Mouse (Mus musculus) lung, embryonic 15.5 days (tissue): Measurements from ENCODE around the gene Krt14. TPM values are rescaled to one million over a fixed set of nuclear protein-coding genes. Genes with fewer than 3 reads are reported as not detected.
"Not testable (repeated sequence)": the region's sequence is repeated elsewhere in the genome, so short reads cannot be mapped to it uniquely, and the experiment has no call there.

Experiments used
- ATAC-seq: fragments of 200-750 bp; cut with Nextera tagmentation; 2 replicates; pipeline ENCODE4 v1.8.0; 2017; ENCODE audit warnings: moderate number of reproducible peaks, borderline replicate concordance; ENCODE audit not compliant: low FRiP score, low TSS enrichment; ENCODE audit errors: extremely low read depth
- H3K27ac ChIP-seq: fragments of 300-500 bp; sonication (generic); 2 replicates; pipeline ENCODE4 v1.5.1; 2015; ENCODE audit warnings: moderate library complexity, mild to moderate bottlenecking, inconsistent platforms
- H3K27me3 ChIP-seq: fragments of 300-500 bp; sonication (generic); 2 replicates; pipeline ENCODE4 v1.6.1; 2015; ENCODE audit warnings: inconsistent platforms
- H3K36me3 ChIP-seq: fragments of 300-500 bp; sonication (generic); 2 replicates; pipeline ENCODE4 v1.6.1; 2015; ENCODE audit warnings: inconsistent platforms
- H3K4me1 ChIP-seq: fragments of 300-500 bp; sonication (generic); 2 replicates; pipeline ENCODE4 v1.6.1; 2015; ENCODE audit warnings: inconsistent platforms
- H3K4me2 ChIP-seq: fragments of 300-500 bp; sonication (generic); 2 replicates; pipeline ENCODE4 v1.6.1; 2015; ENCODE audit warnings: inconsistent platforms, mild to moderate bottlenecking, moderate library complexity
- H3K4me3 ChIP-seq: fragments of 300-500 bp; sonication (generic); 2 replicates; pipeline ENCODE4 v1.5.1; 2015; ENCODE audit warnings: mild to moderate bottlenecking, inconsistent platforms
- H3K9ac ChIP-seq: fragments of 300-500 bp; sonication (generic); 2 replicates; pipeline ENCODE4 v1.6.1; 2015; ENCODE audit warnings: inconsistent platforms
- H3K9me3 ChIP-seq: fragments of 300-500 bp; sonication (generic); 2 replicates; pipeline ENCODE4 v1.6.1; 2016; ENCODE audit warnings: inconsistent platforms
- WGBS: fragments of 180-500 bp; shearing (Covaris S2); methylation state at CpG from one replicate; pipeline ENCODE4 v1.1.7; 2015; 5-methylcytosine and 5-hydroxymethylcytosine counted together
- polyA plus RNA-seq: library from polyadenylated mRNA; unstranded; fragments of >200 nt; fragmentation: Nextera tagmentation; extraction: Ambion mirVana; gene quantifications from 2 replicates; pipeline ENCODE4 v1.2.1, GENCODE M21; 2015

The Krt14 gene
- 1.2 and 2.6 TPM in 2 replicates for polyA plus RNA-seq

DNA sequence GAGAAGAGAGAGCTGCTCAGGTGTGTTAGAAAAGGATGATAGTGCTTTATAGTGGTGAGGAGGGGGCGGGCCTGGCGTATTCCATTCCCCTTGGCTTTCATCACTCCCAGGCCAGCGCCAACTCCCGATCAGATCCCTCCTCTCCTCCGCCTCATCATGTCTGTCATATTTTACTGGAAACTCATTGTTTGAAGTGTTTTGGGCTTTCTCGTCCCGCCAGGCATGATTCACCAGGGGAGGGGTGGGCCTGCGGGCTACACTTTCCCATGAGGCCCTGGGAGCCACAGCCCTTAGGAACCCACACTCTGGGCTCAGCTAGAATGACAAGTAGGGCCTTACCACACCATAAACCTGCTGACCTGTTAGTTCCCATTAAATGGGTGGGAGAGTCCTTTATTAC, at the start of gene Krt14:
Krt14 (minus strand) TSS at position 51 of the 400 bp plus-strand sequence.
- H3K27ac ChIP-seq = no peak within 1 kb of the TSS
- no peaks in the 10 kb centered on the region for H3K27me3 ChIP-seq
- H3K9me3 ChIP-seq = no peaks in the 10 kb centered on the region
- H3K36me3 ChIP-seq = no peaks in the 10 kb centered on the region
- no peaks in the 10 kb centered on the region for H3K4me1 ChIP-seq
- H3K4me2 ChIP-seq = no peak within 1 kb of the TSS
- no peak within 1 kb of the TSS for H3K4me3 ChIP-seq
- no peak within 1 kb of the TSS for H3K9ac ChIP-seq
- no peak for ATAC-seq
- WGBS = 78% methylated on average over 8 of the region's 8 CpGs

GRCm38 (mm10) chr11:100255514-100255913, 48.2 kb upstream of the Krt14 start:
- no peaks in the 10 kb centered on the region for H3K4me1 ChIP-seq
- no peak overlapping the region for H3K27ac ChIP-seq
- H3K27me3 ChIP-seq = no peaks in the 10 kb centered on the region
- H3K4me3 ChIP-seq = no peak overlapping the region
- WGBS = 95% methylated on average over 6 of the region's 6 CpGs
- H3K4me2 ChIP-seq = no peak overlapping the region
- no peak overlapping the region for H3K9ac ChIP-seq
- no peak for ATAC-seq
- no peaks in the 10 kb centered on the region for H3K36me3 ChIP-seq
- H3K9me3 ChIP-seq = no peaks in the 10 kb centered on the region

- WGBS = 55% methylated on average over 5 of the region's 5 CpGs
- ATAC-seq = no peak
- Histone ChIP-seq H3K4me1 (no peaks in the 10 kb centered on the region), H3K9ac (no peak overlapping the region), H3K4me3 (no peak overlapping the region), H3K9me3 (no peaks in the 10 kb centered on the region), H3K27ac (no peak overlapping the region), H3K36me3 (no peaks in the 10 kb centered on the region), H3K4me2 (no peak overlapping the region), H3K27me3 (no peaks in the 10 kb centered on the region)
These were observed 47.2 kb upstream of the Krt14 start for GRCm38 (mm10) chr11:100254360-100255090.

GRCm38 (mm10) chr11:100248852-100249465, 41.6 kb upstream of the Krt14 start, which contains the start of gene Krt16:
TSS of gene Krt16 (minus strand) at chr11:100248902.
- Histone ChIP-seq H3K4me2 (no peak within 1 kb of the TSS), H3K9ac (no peak within 1 kb of the TSS), H3K9me3 (no peaks in the 10 kb centered on the region), H3K27ac (no peak within 1 kb of the TSS), H3K4me3 (no peak within 1 kb of the TSS), H3K27me3 (no peaks in the 10 kb centered on the region), H3K4me1 (no peaks in the 10 kb centered on the region), H3K36me3 (no peaks in the 10 kb centered on the region)
- ATAC-seq = no peak
- WGBS = 78% methylated on average over 7 of the region's 7 CpGs

DNA sequence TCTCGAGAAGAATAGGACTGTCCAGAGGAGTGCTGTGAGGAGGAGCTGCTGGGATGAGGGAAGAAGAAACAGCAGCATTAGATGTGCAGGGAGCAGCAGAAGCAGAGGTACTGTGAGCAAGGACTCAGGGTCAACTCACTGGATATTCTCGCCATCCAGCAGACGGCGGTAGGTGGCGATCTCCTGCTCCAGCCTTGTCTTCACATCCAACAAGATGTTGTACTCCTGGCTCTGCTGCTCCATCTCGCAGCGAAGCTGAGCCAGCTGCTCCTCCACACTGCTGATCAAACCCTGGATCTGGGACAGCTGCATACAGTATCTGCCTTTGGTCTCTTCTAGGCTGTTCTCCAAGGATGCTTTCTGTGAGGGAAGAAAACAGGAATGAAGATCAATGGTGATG, 39.1 kb upstream of the Krt14 start:
- ATAC-seq, H3K4me1 ChIP-seq, H3K4me2 ChIP-seq, H3K27ac ChIP-seq, H3K36me3 ChIP-seq, H3K27me3 ChIP-seq, H3K4me3 ChIP-seq, H3K9ac ChIP-seq, H3K9me3 ChIP-seq: not testable (repeated sequence)
- WGBS = 73% methylated on average over 7 of the region's 7 CpGs

- not testable (repeated sequence) for H3K27me3 ChIP-seq, H3K9ac ChIP-seq, ATAC-seq, H3K4me1 ChIP-seq, H3K36me3 ChIP-seq, H3K4me3 ChIP-seq, H3K9me3 ChIP-seq, H3K27ac ChIP-seq, H3K4me2 ChIP-seq
- WGBS = 89% methylated on average over 4 of the region's 4 CpGs
These were observed 32.9 kb upstream of the Krt14 start for GRCm38 (mm10) chr11:100240272-100240671.

GRCm38 (mm10) chr11:100221741-100222140, 14.4 kb upstream of the Krt14 start:
- no peak overlapping the region for H3K9ac ChIP-seq
- no peak overlapping the region for H3K4me2 ChIP-seq
- H3K4me1 ChIP-seq = no peaks in the 10 kb centered on the region
- no peak for ATAC-seq
- H3K36me3 ChIP-seq = no peaks in the 10 kb centered on the region
- no peak overlapping the region for H3K4me3 ChIP-seq
- H3K27ac ChIP-seq = no peak overlapping the region
- peaks cover 3% of the 10 kb centered on the region; the same call in 1 of the 2 replicates for H3K9me3 ChIP-seq
- no peaks in the 10 kb centered on the region for H3K27me3 ChIP-seq
- 63% methylated on average over 8 of the region's 8 CpGs for WGBS

DNA sequence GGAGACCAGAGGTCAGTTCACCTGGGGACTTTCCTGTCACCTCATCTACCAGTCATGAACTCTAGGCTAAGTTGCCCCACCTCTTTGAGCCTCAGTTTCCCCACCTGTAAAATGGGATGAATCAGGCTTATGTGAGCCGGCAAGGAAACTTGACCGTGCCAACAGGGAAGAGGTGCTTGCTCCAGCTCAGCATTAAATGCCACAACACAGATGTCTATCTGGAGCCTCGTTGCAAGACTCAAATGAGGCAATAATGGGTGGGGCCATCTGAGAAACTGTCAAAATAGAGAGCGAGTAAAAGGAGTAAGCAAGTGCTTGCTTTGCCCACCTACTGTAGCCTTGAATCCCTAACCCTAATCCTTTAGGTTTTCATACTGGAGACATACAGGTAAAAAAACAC, 12.0 kb upstream of the Krt14 start:
- H3K27ac ChIP-seq = no peak overlapping the region
- no peaks in the 10 kb centered on the region for H3K27me3 ChIP-seq
- H3K9ac ChIP-seq = no peak overlapping the region
- no peak overlapping the region for H3K4me3 ChIP-seq
- no peaks in the 10 kb centered on the region for H3K36me3 ChIP-seq
- H3K4me2 ChIP-seq = no peak overlapping the region
- no peak for ATAC-seq
- 76% methylated on average over 4 of the region's 4 CpGs for WGBS
- no peaks in the 10 kb centered on the region for H3K4me1 ChIP-seq
- H3K9me3 ChIP-seq = no peaks in the 10 kb centered on the region

DNA sequence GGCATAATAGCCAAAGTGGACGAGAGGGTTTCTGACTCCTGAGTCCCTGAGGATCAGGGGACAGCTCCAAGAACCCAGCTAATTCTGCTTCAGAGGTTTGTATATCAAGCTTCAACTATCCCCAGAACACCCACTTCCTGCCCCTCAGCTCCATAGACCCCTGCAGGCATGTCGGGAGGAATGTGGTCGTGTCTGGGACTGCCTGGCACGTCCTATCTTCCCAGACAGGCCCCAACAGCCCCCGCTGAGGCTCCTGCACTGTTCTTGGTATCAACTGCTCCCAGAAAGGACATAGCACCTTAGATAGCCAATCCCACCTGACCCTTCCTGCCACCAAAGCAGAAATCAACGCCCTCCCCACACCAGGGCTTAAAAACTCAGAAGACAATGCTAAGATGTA, 1.2 kb upstream of the Krt14 start:
- H3K27me3 ChIP-seq = no peaks in the 10 kb centered on the region
- no peaks in the 10 kb centered on the region for H3K4me1 ChIP-seq
- no peak overlapping the region for H3K27ac ChIP-seq
- H3K4me3 ChIP-seq = no peak overlapping the region
- H3K4me2 ChIP-seq = no peak overlapping the region
- 34% methylated on average over 6 of the region's 6 CpGs for WGBS
- ATAC-seq = no peak
- no peaks in the 10 kb centered on the region for H3K36me3 ChIP-seq
- H3K9ac ChIP-seq = no peak overlapping the region
- no peaks in the 10 kb centered on the region for H3K9me3 ChIP-seq

GRCm38 (mm10) chr11:100203448-100203847, 3.9 kb downstream of the Krt14 start:
- Histone ChIP-seq H3K9me3 (no peaks in the 10 kb centered on the region), H3K27me3 (no peaks in the 10 kb centered on the region), H3K27ac (no peak overlapping the region), H3K4me3 (no peak overlapping the region), H3K4me1 (no peaks in the 10 kb centered on the region), H3K9ac (no peak overlapping the region), H3K36me3 (no peaks in the 10 kb centered on the region), H3K4me2 (no peak overlapping the region)
- no peak for ATAC-seq
- WGBS = 13% methylated on average over 6 of the region's 6 CpGs

DNA sequence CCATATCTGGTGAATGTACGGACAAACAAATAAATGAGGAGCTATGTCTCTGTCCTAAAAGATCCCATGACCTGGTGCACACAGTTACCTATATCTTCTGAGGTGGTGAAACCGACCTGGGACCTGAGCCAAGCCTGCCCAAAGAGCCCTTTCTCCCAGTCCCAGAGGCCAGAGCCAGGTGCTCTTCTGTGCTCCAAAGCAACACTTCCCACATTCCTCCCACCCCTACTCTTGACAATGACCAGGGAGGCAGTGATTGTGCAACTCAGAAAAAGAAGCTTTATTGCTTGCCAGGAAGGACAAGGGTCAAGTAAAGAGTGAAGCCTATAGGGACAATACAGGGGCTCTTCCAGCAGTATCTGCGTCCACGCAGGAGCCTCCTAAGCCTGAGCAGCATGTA, 4.4 kb downstream of the Krt14 start:
- no peaks in the 10 kb centered on the region for H3K36me3 ChIP-seq
- no peak for ATAC-seq
- H3K9me3 ChIP-seq = no peaks in the 10 kb centered on the region
- no peaks in the 10 kb centered on the region for H3K27me3 ChIP-seq
- no peak overlapping the region for H3K4me2 ChIP-seq
- no peak overlapping the region for H3K9ac ChIP-seq
- no peaks in the 10 kb centered on the region for H3K4me1 ChIP-seq
- H3K27ac ChIP-seq = no peak overlapping the region
- H3K4me3 ChIP-seq = no peak overlapping the region
- 71% methylated on average over 4 of the region's 4 CpGs for WGBS

GRCm38 (mm10) chr11:100200104-100200820, 7.1 kb downstream of the Krt14 start:
- no peaks in the 10 kb centered on the region for H3K27me3 ChIP-seq
- H3K36me3 ChIP-seq = no peaks in the 10 kb centered on the region
- no peaks in the 10 kb centered on the region for H3K4me1 ChIP-seq
- WGBS = 45% methylated on average over 8 of the region's 8 CpGs
- H3K9me3 ChIP-seq = no peaks in the 10 kb centered on the region
- ATAC-seq = no peak
- no peak overlapping the region for H3K4me3 ChIP-seq
- H3K27ac ChIP-seq = no peak overlapping the region
- no peak overlapping the region for H3K9ac ChIP-seq
- no peak overlapping the region for H3K4me2 ChIP-seq
